Mouse (Mus musculus): Measurements from ENCODE around the gene Chmp4b.

DNA sequence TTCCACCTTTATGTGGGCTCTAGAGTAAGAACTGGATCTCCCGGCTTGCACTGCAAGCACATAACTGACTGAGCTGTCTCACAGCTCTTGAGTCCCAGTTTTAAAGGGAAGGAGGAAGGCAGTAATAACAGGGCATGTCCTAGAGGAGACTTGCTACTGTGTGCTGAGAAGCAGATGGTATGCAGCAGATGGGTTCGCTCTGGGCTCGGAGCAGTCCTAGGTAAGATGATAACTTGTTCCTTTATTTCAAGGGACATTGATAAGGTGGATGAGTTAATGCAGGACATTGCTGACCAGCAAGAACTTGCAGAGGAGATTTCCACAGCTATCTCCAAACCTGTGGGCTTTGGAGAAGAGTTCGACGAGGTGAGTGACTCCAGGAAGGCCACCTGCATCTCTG is 39.5 kb downstream of the Chmp4b start:
- TF ChIP-seq CTCF (IDR thresholded peaks at IDR 0.05; ENCODE audit: low read depth, low read length) (no peak), POLR2A (IDR thresholded peaks at IDR 0.05; ENCODE audit: insufficient read depth, low read length) (no peak), EP300 (IDR thresholded peaks at IDR 0.05; ENCODE audit: insufficient read depth, low read depth, low read length) (no peak)
